Mouse (Mus musculus) kidney, postnatal 0 days (tissue): ENCODE measurements around the gene Gsk3b. TPM values are rescaled to one million over a fixed set of nuclear protein-coding genes. Genes with fewer than 3 reads are reported as not detected.

Experiments used
- ATAC-seq: fragments of 200-750 bp; cut with Nextera tagmentation; replicated peaks from 2 replicates; pipeline ENCODE4 v1.8.0; 2017; ENCODE audit warnings: low read depth, moderate number of reproducible peaks, moderate TSS enrichment, moderate library complexity; ENCODE audit not compliant: low FRiP score
- DNase-seq: peaks from one replicate; pipeline ENCODE4 v3.0.0-alpha.2; 2016; ENCODE audit warnings: low spot score
- H3K27ac ChIP-seq: fragments of 300-500 bp; sonication (generic); 2 replicates; pipeline ENCODE4 v1.5.1; 2014; ENCODE audit warnings: mild to moderate bottlenecking
- H3K27me3 ChIP-seq: fragments of 300-500 bp; sonication (generic); 2 replicates; pipeline ENCODE4 v1.6.1; 2014; ENCODE audit warnings: low read length, mixed read lengths; ENCODE audit not compliant: insufficient read depth
- H3K36me3 ChIP-seq: fragments of 300-500 bp; sonication (generic); 2 replicates; pipeline ENCODE4 v1.6.1; 2014; ENCODE audit warnings: low read length, mixed read lengths; ENCODE audit not compliant: insufficient read depth
- H3K4me1 ChIP-seq: fragments of 300-500 bp; sonication (generic); replicated peaks from 2 replicates; pipeline ENCODE4 v1.6.1; 2014; ENCODE audit warnings: antibody characterized with exemption, low read length, mixed read lengths; ENCODE audit not compliant: insufficient read depth
- H3K4me2 ChIP-seq: fragments of 300-500 bp; sonication (generic); 2 replicates; pipeline ENCODE4 v1.6.1; 2014; ENCODE audit warnings: mild to moderate bottlenecking, low read length, moderate library complexity, mixed read lengths
- H3K4me3 ChIP-seq: fragments of 300-500 bp; sonication (generic); replicated peaks from 2 replicates; pipeline ENCODE4 v1.5.1; 2014; ENCODE audit warnings: low read depth, low read length
- H3K9ac ChIP-seq: fragments of 300-500 bp; sonication (generic); 2 replicates; pipeline ENCODE4 v1.6.1; 2014; ENCODE audit warnings: low read depth, low read length
- H3K9me3 ChIP-seq: fragments of 300-500 bp; sonication (generic); replicated peaks from 2 replicates; pipeline ENCODE4 v1.6.1; 2016; ENCODE audit warnings: low read length, inconsistent platforms, mixed read lengths
- CTCF ChIP-seq: IDR thresholded peaks from 2 replicates; pipeline ENCODE4 v1.5.1; 2016; ENCODE audit warnings: antibody characterized with exemption, low read depth, mild to moderate bottlenecking, moderate library complexity
- WGBS: fragments of 180-500 bp; shearing (Covaris S2); extraction: QIAGEN DNeasy Blood & Tissue Kit; methylation state at CpG from one replicate; pipeline ENCODE4 v1.1.7; 2014; 5-methylcytosine and 5-hydroxymethylcytosine counted together
- polyA plus RNA-seq: library from polyadenylated mRNA; unstranded; fragments of >200 nt; fragmentation: Nextera tagmentation; extraction: Ambion mirVana; gene quantifications from 2 replicates; pipeline ENCODE4 v1.2.1, GENCODE M21; 2015

Gsk3b gene
- polyA plus RNA-seq, 1 experiment from 2014 or later = 43.8 TPM

DNA sequence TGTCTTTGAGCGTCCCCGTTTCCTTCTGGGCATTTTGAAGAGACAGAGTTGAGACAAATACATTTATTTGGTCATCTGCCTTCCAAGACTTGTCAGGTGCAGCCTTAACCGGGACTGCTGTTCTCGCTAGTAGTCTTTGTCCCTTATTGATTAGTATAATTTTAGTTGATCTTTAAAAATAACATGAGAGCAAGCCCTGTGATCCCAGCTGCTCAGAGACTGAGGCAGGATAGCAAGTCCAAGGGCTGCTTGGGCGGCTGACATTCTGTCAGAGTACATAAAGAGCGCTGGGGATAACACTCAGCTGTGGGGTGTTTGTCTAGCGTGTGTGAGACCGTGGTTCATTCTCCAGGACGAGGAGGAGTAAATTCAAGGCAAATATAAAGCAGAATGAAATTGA, 8.7 kb downstream of the Gsk3b start:
- Histone ChIP-seq H3K9me3 (no peaks in the 10 kb centered on the region), H3K4me3 (no peak overlapping the region), H3K4me1 (no peaks in the 10 kb centered on the region), H3K27ac (no peak overlapping the region), H3K36me3 (0 out of 2 replicates have a peak, but pooled peaks cover 3% of the 10 kb centered on the region), H3K4me2 (no peak overlapping the region), H3K9ac (no peak overlapping the region), H3K27me3 (no peaks in the 10 kb centered on the region)
- no peak for TF ChIP-seq CTCF
- peak; percentile 36 for DNase-seq
- no peak for ATAC-seq
- 59% methylated on average over 9 of the region's 9 CpGs for WGBS

- TF ChIP-seq CTCF = no peak
- no peak for ATAC-seq
- Histone ChIP-seq H3K4me1 (no peaks in the 10 kb centered on the region), H3K9ac (no peak overlapping the region), H3K4me2 (no peak overlapping the region), H3K9me3 (no peaks in the 10 kb centered on the region), H3K36me3 (0 out of 2 replicates have a peak, but pooled peaks cover 3% of the 10 kb centered on the region), H3K4me3 (no peak overlapping the region), H3K27ac (no peak overlapping the region), H3K27me3 (no peaks in the 10 kb centered on the region)
- no peak for DNase-seq
Measured at GRCm38 (mm10) chr16:38099325-38099724, 10.5 kb downstream of the Gsk3b start.

GRCm38 (mm10) chr16:38100569-38100968, 11.8 kb downstream of the Gsk3b start:
- WGBS = 60% methylated on average over 2 of the region's 2 CpGs

GRCm38 (mm10) chr16:38105453-38105852, 16.7 kb downstream of the Gsk3b start:
- no peaks in the 10 kb centered on the region for H3K9me3 ChIP-seq
- no peaks in the 10 kb centered on the region for H3K27me3 ChIP-seq
- ATAC-seq = no peak
- no peak overlapping the region for H3K27ac ChIP-seq
- H3K4me3 ChIP-seq = no peak overlapping the region
- no peak overlapping the region for H3K4me2 ChIP-seq
- no peak for TF ChIP-seq CTCF
- no peak for DNase-seq
- no peak overlapping the region for H3K9ac ChIP-seq
- H3K4me1 ChIP-seq = no peaks in the 10 kb centered on the region; the same call in 1 of the 2 replicates
- no peaks in the 10 kb centered on the region for H3K36me3 ChIP-seq
- 81% methylated on average over 2 of the region's 2 CpGs for WGBS

More at GRCm38 (mm10) chr16:38100569-38100968, 11.8 kb downstream of the Gsk3b start:
- Histone ChIP-seq H3K27ac (no peak overlapping the region), H3K36me3 (no peaks in the 10 kb centered on the region), H3K9me3 (no peaks in the 10 kb centered on the region), H3K4me2 (no peak overlapping the region), H3K4me3 (no peak overlapping the region), H3K4me1 (no peaks in the 10 kb centered on the region), H3K27me3 (no peaks in the 10 kb centered on the region), H3K9ac (no peak overlapping the region)
- DNase-seq = no peak
- ATAC-seq = no peak
- no peak for TF ChIP-seq CTCF

GRCm38 (mm10) chr16:38106542-38106941, 17.7 kb downstream of the Gsk3b start:
- H3K27ac ChIP-seq = no peak overlapping the region
- no peak overlapping the region for H3K4me2 ChIP-seq
- no peaks in the 10 kb centered on the region for H3K9me3 ChIP-seq
- no peaks in the 10 kb centered on the region for H3K27me3 ChIP-seq
- ATAC-seq (no peak), DNase-seq (no peak)
- WGBS = 79% methylated on average over 3 of the region's 3 CpGs
- H3K36me3 ChIP-seq = no peaks in the 10 kb centered on the region
- H3K4me3 ChIP-seq = no peak overlapping the region
- H3K9ac ChIP-seq = no peak overlapping the region
- no peaks in the 10 kb centered on the region; the same call in 1 of the 2 replicates for H3K4me1 ChIP-seq
- no peak for TF ChIP-seq CTCF

- DNase-seq = no peak
- 81% methylated on average over 9 of the region's 9 CpGs for WGBS
Measured at GRCm38 (mm10) chr16:38110001-38110400, 21.2 kb downstream of the Gsk3b start.

GRCm38 (mm10) chr16:38110575-38110974, 21.8 kb downstream of the Gsk3b start:
- peaks cover 3% of the 10 kb centered on the region; the same call in 1 of the 2 replicates for H3K4me1 ChIP-seq
- no peak for ATAC-seq
- no peak for TF ChIP-seq CTCF
- DNase-seq = no peak
- no peak overlapping the region for H3K9ac ChIP-seq
- H3K4me3 ChIP-seq = no peak overlapping the region
- H3K27me3 ChIP-seq = no peaks in the 10 kb centered on the region
- H3K27ac ChIP-seq = no peak overlapping the region
- H3K4me2 ChIP-seq = no peak overlapping the region
- 27% methylated on average over 5 of the region's 5 CpGs for WGBS
- no peaks in the 10 kb centered on the region for H3K9me3 ChIP-seq
- no peaks in the 10 kb centered on the region for H3K36me3 ChIP-seq

More at GRCm38 (mm10) chr16:38110001-38110400, 21.2 kb downstream of the Gsk3b start:
- Histone ChIP-seq H3K27me3 (no peaks in the 10 kb centered on the region), H3K4me3 (no peak overlapping the region), H3K4me1 (peaks cover 3% of the 10 kb centered on the region; the same call in 1 of the 2 replicates), H3K36me3 (no peaks in the 10 kb centered on the region), H3K27ac (0 out of 2 replicates have a peak overlapping the region, but pooled peaks have one; percentile 31), H3K9me3 (no peaks in the 10 kb centered on the region), H3K4me2 (no peak overlapping the region), H3K9ac (no peak overlapping the region)
- ATAC-seq = no peak
- no peak for TF ChIP-seq CTCF
